Mouse (Mus musculus): ENCODE results near the gene Fut7. TPM values are rescaled to one million over a fixed set of nuclear protein-coding genes. Genes with fewer than 3 reads are reported as not detected.

The Fut7 gene
- polyA plus RNA-seq, 1 experiment from 2014 or later: not detected

DNA sequence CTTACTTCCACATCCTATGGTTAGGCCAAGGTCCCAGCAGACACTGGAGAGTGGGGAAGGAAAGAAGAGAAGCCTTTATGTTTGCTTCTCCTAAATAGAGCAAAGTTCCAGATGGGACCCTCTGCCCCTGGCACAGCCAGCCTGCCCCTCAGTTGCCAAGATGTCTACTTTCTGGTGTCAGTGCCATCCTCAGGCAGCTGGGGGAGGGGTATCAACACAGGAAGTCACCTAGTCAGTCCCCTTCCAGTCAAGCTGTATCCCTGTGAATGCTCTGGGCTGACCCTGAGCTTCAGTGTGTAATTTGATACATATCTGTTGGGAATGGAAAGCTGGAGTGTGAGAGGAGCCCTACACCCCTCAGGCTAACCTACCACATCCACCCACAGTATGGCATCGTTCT, 26.1 kb upstream of the Fut7 start:
- Histone ChIP-seq H3K4me2 (replicated peaks; ENCODE audit: low read depth, low read length) (no peak overlapping the region), H3K27ac (ENCODE audit: low read depth, low read length) (no peak overlapping the region), H3K27me3 (ENCODE audit: control insufficient read depth, insufficient read depth, low read length) (peaks cover 65% of the 10 kb centered on the region)

GRCm38 (mm10) chr2:25398065-25398464, 25.0 kb upstream of the Fut7 start:
- Histone ChIP-seq H3K27me3 (ENCODE audit: control insufficient read depth, insufficient read depth, low read length) (peaks cover 75% of the 10 kb centered on the region), H3K36me3 (ENCODE audit: control insufficient read depth, insufficient read depth, low read length) (no peaks in the 10 kb centered on the region), H3K27ac (ENCODE audit: low read depth, low read length) (no peak overlapping the region), H3K4me1 (ENCODE audit: control insufficient read depth, insufficient read depth, low read length) (peaks cover 17% of the 10 kb centered on the region; the same call in 1 of the 2 replicates), H3K4me2 (replicated peaks; ENCODE audit: low read depth, low read length) (no peak overlapping the region), H3K9me3 (ENCODE audit: control insufficient read depth, low read length) (no peaks in the 10 kb centered on the region), H3K4me3 (ENCODE audit: low read length) (no peak overlapping the region), H3K9ac (ENCODE audit: low read depth, low read length) (no peak overlapping the region)
- 91% methylated on average over 7 of the region's 7 CpGs for WGBS
- ATAC-seq (ENCODE audit: low FRiP score, low TSS enrichment): no peak

More for the DNA sequence above, 26.1 kb upstream of the Fut7 start:
- Histone ChIP-seq H3K4me1 (ENCODE audit: control insufficient read depth, insufficient read depth, low read length) (peaks cover 17% of the 10 kb centered on the region; the same call in 1 of the 2 replicates), H3K9ac (ENCODE audit: low read depth, low read length) (no peak overlapping the region), H3K36me3 (ENCODE audit: control insufficient read depth, insufficient read depth, low read length) (no peaks in the 10 kb centered on the region), H3K4me3 (ENCODE audit: low read length) (no peak overlapping the region), H3K9me3 (ENCODE audit: control insufficient read depth, low read length) (no peaks in the 10 kb centered on the region)
- no peak for ATAC-seq (ENCODE audit: low FRiP score, low TSS enrichment)
- 28% methylated on average over 1 of the region's 1 CpGs for WGBS

- WGBS: 66% methylated on average over 8 of the region's 8 CpGs
- H3K27me3 ChIP-seq (ENCODE audit: control insufficient read depth, insufficient read depth, low read length): peaks cover 80% of the 10 kb centered on the region
These were observed 24.0 kb upstream of the Fut7 start, which contains the start of gene Npdc1 for GRCm38 (mm10) chr2:25399051-25399450. Gene Npdc1, plus strand, starts transcription at chr2:25399351.

GRCm38 (mm10) chr2:25400291-25400690, 22.8 kb upstream of the Fut7 start:
- H3K27me3 ChIP-seq (ENCODE audit: control insufficient read depth, insufficient read depth, low read length): peaks cover 70% of the 10 kb centered on the region
- H3K4me3 ChIP-seq (ENCODE audit: low read length): no peak overlapping the region
- no peaks in the 10 kb centered on the region for H3K9me3 ChIP-seq (ENCODE audit: control insufficient read depth, low read length)
- 23% methylated on average over 16 of the region's 16 CpGs for WGBS
- peak overlapping the region; percentile 25; the same call in 1 of the 2 replicates for H3K4me2 ChIP-seq (replicated peaks; ENCODE audit: low read depth, low read length)
- H3K36me3 ChIP-seq (ENCODE audit: control insufficient read depth, insufficient read depth, low read length): no peaks in the 10 kb centered on the region
- no peak overlapping the region for H3K9ac ChIP-seq (ENCODE audit: low read depth, low read length)
- peaks cover 9% of the 10 kb centered on the region; the same call in 1 of the 2 replicates for H3K4me1 ChIP-seq (ENCODE audit: control insufficient read depth, insufficient read depth, low read length)
- no peak overlapping the region for H3K27ac ChIP-seq (ENCODE audit: low read depth, low read length)
- no peak for ATAC-seq (ENCODE audit: low FRiP score, low TSS enrichment)

More at GRCm38 (mm10) chr2:25399051-25399450, 24.0 kb upstream of the Fut7 start, which contains the start of gene Npdc1:
- no peak within 1 kb of the TSS for H3K4me3 ChIP-seq (ENCODE audit: low read length)
- H3K4me1 ChIP-seq (ENCODE audit: control insufficient read depth, insufficient read depth, low read length): peaks cover 17% of the 10 kb centered on the region; the same call in 1 of the 2 replicates
- H3K36me3 ChIP-seq (ENCODE audit: control insufficient read depth, insufficient read depth, low read length): no peaks in the 10 kb centered on the region
- no peak within 1 kb of the TSS for H3K27ac ChIP-seq (ENCODE audit: low read depth, low read length)
- no peak within 1 kb of the TSS for H3K9ac ChIP-seq (ENCODE audit: low read depth, low read length)
- no peak for ATAC-seq (ENCODE audit: low FRiP score, low TSS enrichment)
- H3K4me2 ChIP-seq (replicated peaks; ENCODE audit: low read depth, low read length): no peak within 1 kb of the TSS
- no peaks in the 10 kb centered on the region for H3K9me3 ChIP-seq (ENCODE audit: control insufficient read depth, low read length)

- H3K27ac ChIP-seq (ENCODE audit: low read depth, low read length): no peak overlapping the region
- 0 out of 2 replicates have a peak, but pooled peaks have one; percentile 24 for ATAC-seq (ENCODE audit: low FRiP score, low TSS enrichment)
- H3K27me3 ChIP-seq (ENCODE audit: control insufficient read depth, insufficient read depth, low read length): peaks cover 66% of the 10 kb centered on the region
- 3% methylated on average over 17 of the region's 17 CpGs for WGBS
- H3K4me3 ChIP-seq (ENCODE audit: low read length): no peak overlapping the region
- 0 out of 2 replicates have a peak, but pooled peaks cover 4% of the 10 kb centered on the region for H3K4me1 ChIP-seq (ENCODE audit: control insufficient read depth, insufficient read depth, low read length)
- H3K36me3 ChIP-seq (ENCODE audit: control insufficient read depth, insufficient read depth, low read length): no peaks in the 10 kb centered on the region
- H3K9me3 ChIP-seq (ENCODE audit: control insufficient read depth, low read length): no peaks in the 10 kb centered on the region
- peak overlapping the region; percentile 25; the same call in 1 of the 2 replicates for H3K4me2 ChIP-seq (replicated peaks; ENCODE audit: low read depth, low read length)
- H3K9ac ChIP-seq (ENCODE audit: low read depth, low read length): no peak overlapping the region
These were observed 22.3 kb upstream of the Fut7 start for GRCm38 (mm10) chr2:25400764-25401163.

- Histone ChIP-seq H3K27ac (ENCODE audit: low read depth, low read length) (no peak overlapping the region), H3K36me3 (ENCODE audit: control insufficient read depth, insufficient read depth, low read length) (no peaks in the 10 kb centered on the region), H3K9ac (ENCODE audit: low read depth, low read length) (peak overlapping the region; percentile 68; the same call in 1 of the 2 replicates), H3K4me1 (ENCODE audit: control insufficient read depth, insufficient read depth, low read length) (no peaks in the 10 kb centered on the region), H3K4me2 (replicated peaks; ENCODE audit: low read depth, low read length) (peak overlapping the region; percentile 85), H3K9me3 (ENCODE audit: control insufficient read depth, low read length) (no peaks in the 10 kb centered on the region), H3K27me3 (ENCODE audit: control insufficient read depth, insufficient read depth, low read length) (peaks cover 49% of the 10 kb centered on the region), H3K4me3 (ENCODE audit: low read length) (peak overlapping the region; percentile 73)
- WGBS: under 1% methylated on average over 13 of the region's 13 CpGs
- ATAC-seq (ENCODE audit: low FRiP score, low TSS enrichment): peak; percentile 38
These were observed 20.6 kb upstream of the Fut7 start for GRCm38 (mm10) chr2:25402377-25402971.

GRCm38 (mm10) chr2:25402972-25403601, 20.0 kb upstream of the Fut7 start:
- peak overlapping the region; percentile 85 for H3K4me2 ChIP-seq (replicated peaks; ENCODE audit: low read depth, low read length)
- peaks cover 48% of the 10 kb centered on the region for H3K27me3 ChIP-seq (ENCODE audit: control insufficient read depth, insufficient read depth, low read length)
- WGBS: 3% methylated on average over 49 of the region's 54 CpGs
- ATAC-seq (ENCODE audit: low FRiP score, low TSS enrichment): peak; percentile 53
- H3K4me1 ChIP-seq (ENCODE audit: control insufficient read depth, insufficient read depth, low read length): no peaks in the 10 kb centered on the region
- peak overlapping the region; percentile 68 for H3K9ac ChIP-seq (ENCODE audit: low read depth, low read length)
- H3K4me3 ChIP-seq (ENCODE audit: low read length): peak overlapping the region; percentile 73
- H3K36me3 ChIP-seq (ENCODE audit: control insufficient read depth, insufficient read depth, low read length): no peaks in the 10 kb centered on the region
- H3K27ac ChIP-seq (ENCODE audit: low read depth, low read length): no peak overlapping the region
- H3K9me3 ChIP-seq (ENCODE audit: control insufficient read depth, low read length): no peaks in the 10 kb centered on the region

DNA sequence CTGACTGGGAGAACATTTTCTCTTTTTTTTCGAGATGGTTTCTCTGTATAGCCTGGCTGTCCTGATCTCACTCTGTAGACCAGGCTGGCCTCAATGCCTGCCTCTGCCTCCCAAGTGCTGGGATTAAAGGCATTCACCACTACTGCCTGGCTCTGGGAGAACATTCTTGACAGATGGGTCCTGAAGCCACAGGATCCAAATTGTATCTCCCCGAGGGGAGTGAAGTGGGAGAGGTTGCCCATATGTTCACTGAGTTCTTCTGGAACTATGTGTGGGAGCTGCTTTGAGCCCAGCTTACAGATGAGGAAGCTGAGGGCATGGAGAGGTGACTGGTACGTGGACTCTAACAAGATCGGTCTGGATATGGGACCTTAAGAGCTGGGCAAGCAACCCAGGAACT, 19.1 kb upstream of the Fut7 start:
- H3K4me2 ChIP-seq (replicated peaks; ENCODE audit: low read depth, low read length): peak overlapping the region; percentile 85; the same call in 1 of the 2 replicates
- H3K27ac ChIP-seq (ENCODE audit: low read depth, low read length): no peak overlapping the region
- no peaks in the 10 kb centered on the region for H3K36me3 ChIP-seq (ENCODE audit: control insufficient read depth, insufficient read depth, low read length)
- H3K4me3 ChIP-seq (ENCODE audit: low read length): no peak overlapping the region; the same call in 1 of the 2 replicates
- no peaks in the 10 kb centered on the region for H3K4me1 ChIP-seq (ENCODE audit: control insufficient read depth, insufficient read depth, low read length)
- WGBS: 82% methylated on average over 4 of the region's 4 CpGs
- H3K9me3 ChIP-seq (ENCODE audit: control insufficient read depth, low read length): no peaks in the 10 kb centered on the region
- no peak for ATAC-seq (ENCODE audit: low FRiP score, low TSS enrichment)
- peaks cover 39% of the 10 kb centered on the region for H3K27me3 ChIP-seq (ENCODE audit: control insufficient read depth, insufficient read depth, low read length)
- no peak overlapping the region for H3K9ac ChIP-seq (ENCODE audit: low read depth, low read length)

- Histone ChIP-seq H3K27ac (ENCODE audit: low read depth, low read length) (no peak overlapping the region), H3K27me3 (ENCODE audit: control insufficient read depth, insufficient read depth, low read length) (no peaks in the 10 kb centered on the region; the same call in 1 of the 2 replicates), H3K36me3 (ENCODE audit: control insufficient read depth, insufficient read depth, low read length) (no peaks in the 10 kb centered on the region), H3K4me1 (ENCODE audit: control insufficient read depth, insufficient read depth, low read length) (no peaks in the 10 kb centered on the region), H3K9ac (ENCODE audit: low read depth, low read length) (no peak overlapping the region), H3K4me3 (ENCODE audit: low read length) (no peak overlapping the region), H3K4me2 (replicated peaks; ENCODE audit: low read depth, low read length) (no peak overlapping the region), H3K9me3 (ENCODE audit: control insufficient read depth, low read length) (no peaks in the 10 kb centered on the region)
- 88% methylated on average over 10 of the region's 10 CpGs for WGBS
- no peak for ATAC-seq (ENCODE audit: low FRiP score, low TSS enrichment)
These were observed 14.2 kb upstream of the Fut7 start for GRCm38 (mm10) chr2:25408908-25409307.

Measured in kidney, embryonic 14.5 days (tissue).